Mouse (Mus musculus) brown adipose tissue, adult 24 weeks (tissue): ENCODE data around the gene Pam. TPM values are rescaled to one million over a fixed set of nuclear protein-coding genes. Genes with fewer than 3 reads are reported as not detected.

ENCODE experiments used
- H3K27ac ChIP-seq: fragments of 200-500 bp; replicated peaks from 2 replicates; pipeline ENCODE4 v1.5.1; 2012; ENCODE audit warnings: low read depth, mild to moderate bottlenecking, low read length
- H3K4me1 ChIP-seq: fragments of 200-500 bp; 2 replicates; pipeline ENCODE4 v1.6.1; 2012; ENCODE audit warnings: low read length, mixed read lengths; ENCODE audit not compliant: control insufficient read depth, insufficient read depth, insufficient read length
- H3K4me3 ChIP-seq: fragments of 200-500 bp; 2 replicates; pipeline ENCODE4 v1.5.1; 2012; ENCODE audit warnings: low read depth, mild to moderate bottlenecking, low read length, moderate library complexity; ENCODE audit not compliant: insufficient read depth
- polyA plus RNA-seq: library from polyadenylated mRNA; stranded (reverse); fragments of >200 nt; gene quantifications from 2 replicates; pipeline ENCODE4 v1.2.4, GENCODE M21; 2012; ENCODE audit not compliant: missing spikeins, insufficient read depth, insufficient read length

The Pam gene
- polyA plus RNA-seq, 1 experiment, result 18.2 TPM

DNA sequence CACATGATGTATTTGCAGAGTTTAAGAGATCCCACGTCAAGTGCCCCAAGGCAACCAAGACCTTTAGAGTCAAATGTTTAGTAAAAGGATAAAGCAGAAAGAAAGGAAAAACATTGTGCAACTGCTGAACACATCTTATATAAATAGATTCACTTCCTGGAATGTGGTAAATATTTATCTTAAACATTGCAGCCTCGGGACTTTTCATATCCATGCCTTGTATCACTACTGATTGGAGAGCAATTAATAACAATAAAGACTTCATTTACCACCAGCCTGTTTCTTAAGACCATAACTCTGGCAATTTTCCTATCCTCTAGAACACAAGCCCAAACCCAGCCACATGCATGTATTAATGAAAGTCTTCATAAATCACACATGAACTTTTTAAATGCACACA is 33.4 kb downstream of the Pam start:
- Histone ChIP-seq H3K4me1 (peaks cover 4% of the 10 kb centered on the region; the same call in 1 of the 2 replicates), H3K4me3 (no peak overlapping the region), H3K27ac (no peak overlapping the region)

DNA sequence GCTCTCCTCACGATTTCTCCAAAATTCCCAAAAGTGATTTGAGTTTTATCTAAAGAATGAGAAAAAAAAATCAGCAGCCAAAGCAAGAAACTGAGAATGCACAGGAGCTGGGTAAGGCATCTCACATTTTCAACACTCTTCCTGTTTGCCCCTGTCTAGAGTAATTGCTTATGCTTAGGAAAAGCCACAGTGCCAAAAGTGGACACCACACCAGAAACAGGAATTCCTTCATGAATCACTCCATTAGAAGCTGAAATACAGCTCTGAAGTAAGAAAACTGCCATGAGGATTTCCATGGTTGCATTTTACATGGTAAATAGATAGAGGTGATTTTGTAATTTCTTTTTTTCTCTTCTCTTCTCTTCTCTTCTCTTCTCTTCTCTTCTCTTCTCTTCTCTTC is 36.0 kb downstream of the Pam start:
- H3K4me3 ChIP-seq, result no peak overlapping the region
- H3K4me1 ChIP-seq, result peaks cover 4% of the 10 kb centered on the region; the same call in 1 of the 2 replicates
- H3K27ac ChIP-seq, result no peak overlapping the region

DNA sequence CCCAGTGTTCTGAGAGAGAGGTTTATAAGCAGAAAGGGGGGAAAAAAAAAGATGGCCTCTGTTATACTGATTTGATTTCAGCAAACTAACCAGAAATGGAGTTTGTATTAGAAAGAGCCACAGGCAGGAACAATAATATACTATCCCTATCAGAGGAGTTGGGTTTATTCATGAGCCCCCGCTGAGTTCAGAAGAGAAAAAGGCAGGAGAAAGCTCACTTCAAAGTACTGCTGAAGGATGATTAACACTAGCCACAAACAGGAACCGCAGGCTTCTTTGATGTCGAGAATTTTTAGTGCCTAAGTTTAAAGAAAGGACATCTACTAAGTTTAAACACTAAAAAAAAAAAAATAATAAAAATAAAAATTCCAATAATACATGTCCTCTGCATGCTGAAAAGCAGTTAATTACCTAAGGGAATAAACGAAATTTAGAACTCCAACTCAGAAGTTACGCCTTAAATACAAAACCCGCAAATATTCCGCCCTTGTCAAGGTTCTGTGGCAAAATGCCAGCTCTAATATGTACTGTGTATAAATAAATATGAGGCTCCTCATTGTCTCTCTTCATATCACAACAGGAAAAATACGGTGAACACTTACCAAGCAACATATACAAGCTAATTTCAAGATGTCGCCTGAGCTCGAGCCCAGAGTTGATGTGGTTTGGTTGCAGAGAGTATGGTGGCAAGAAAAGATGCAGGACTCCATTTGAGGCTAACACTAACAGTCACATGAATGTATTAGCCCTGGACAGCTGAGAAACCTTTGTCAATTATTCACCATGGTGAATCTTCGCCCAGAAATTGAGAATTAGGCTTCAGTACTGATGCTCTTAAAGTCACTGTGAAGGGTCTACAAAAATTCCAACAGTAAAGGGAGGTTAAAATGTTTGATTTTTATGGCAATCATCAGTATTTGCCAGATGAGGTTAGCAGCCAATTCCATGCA is 38.2 kb downstream of the Pam start:
- no peak overlapping the region for H3K4me3 ChIP-seq

DNA sequence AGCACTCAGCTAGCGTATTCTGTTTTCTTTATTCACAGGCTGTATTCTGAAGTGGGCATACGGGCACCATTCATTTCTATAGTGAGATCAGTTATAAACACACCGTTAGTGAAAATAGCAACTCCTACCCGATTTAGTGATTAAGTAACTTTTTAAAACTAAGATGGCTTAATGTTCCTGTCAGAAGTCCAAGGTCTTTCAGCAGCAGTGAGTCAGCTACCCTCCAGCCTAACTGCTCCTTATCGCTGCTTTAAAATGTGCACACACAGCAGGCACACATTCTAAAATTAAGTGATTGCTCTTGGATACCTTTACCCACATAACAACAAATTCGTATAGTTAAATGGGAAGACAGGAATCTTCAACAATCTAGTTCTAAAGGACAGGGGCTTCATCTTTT is 39.2 kb downstream of the Pam start:
- H3K4me1 ChIP-seq, result peaks cover 4% of the 10 kb centered on the region; the same call in 1 of the 2 replicates
- no peak overlapping the region for H3K4me3 ChIP-seq
- no peak overlapping the region for H3K27ac ChIP-seq

More for the DNA sequence above, 38.2 kb downstream of the Pam start:
- Histone ChIP-seq H3K27ac (no peak overlapping the region), H3K4me1 (peaks cover 4% of the 10 kb centered on the region; the same call in 1 of the 2 replicates)

- H3K4me1 ChIP-seq, result peaks cover 4% of the 10 kb centered on the region; the same call in 1 of the 2 replicates
- no peak overlapping the region for H3K27ac ChIP-seq
Observed at GRCm38 (mm10) chr1:98055591-98055990, 39.9 kb downstream of the Pam start.

DNA sequence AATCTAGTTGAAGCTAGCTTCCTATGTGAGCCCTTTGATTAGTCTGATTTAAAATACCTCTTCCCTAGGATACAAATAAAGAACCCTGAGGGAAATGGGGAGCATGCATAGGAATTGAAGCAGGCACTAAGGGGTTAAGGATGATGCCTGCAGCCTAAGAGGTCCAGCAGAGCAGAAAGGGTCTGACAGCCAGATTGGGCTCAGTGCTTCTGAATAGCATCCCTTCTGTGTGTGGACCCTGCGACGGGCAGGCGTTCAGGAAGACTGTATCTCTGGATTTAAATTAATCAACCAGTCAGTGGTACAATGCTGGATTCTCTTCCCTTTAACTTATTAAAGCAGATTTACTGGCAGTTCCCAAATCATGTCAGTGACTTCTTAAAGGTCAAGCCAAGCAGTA is 41.5 kb downstream of the Pam start:
- H3K27ac ChIP-seq, result no peak overlapping the region

More at GRCm38 (mm10) chr1:98055591-98055990, 39.9 kb downstream of the Pam start:
- H3K4me3 ChIP-seq, result no peak overlapping the region

DNA sequence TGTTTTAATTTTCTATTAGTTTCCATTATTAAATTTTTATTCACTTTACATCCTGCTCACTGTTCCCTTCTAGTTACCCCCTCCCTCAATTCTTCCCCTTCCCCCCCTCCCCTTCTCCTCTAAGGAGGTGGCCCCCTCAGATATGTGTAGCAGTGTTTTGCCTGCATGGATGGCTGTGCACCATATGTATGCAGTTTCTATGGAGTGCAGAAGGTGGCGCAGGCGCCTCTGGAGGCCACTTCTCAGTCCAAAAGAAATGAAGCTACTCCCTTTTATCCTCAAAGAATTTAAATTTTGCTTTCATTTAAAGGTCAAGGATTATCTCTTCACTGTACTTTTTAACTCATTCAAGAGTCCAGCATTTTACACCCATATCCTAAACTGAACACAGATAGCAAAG is 42.0 kb downstream of the Pam start:
- Histone ChIP-seq H3K27ac (no peak overlapping the region), H3K4me1 (peaks cover 2% of the 10 kb centered on the region; the same call in 1 of the 2 replicates), H3K4me3 (no peak overlapping the region)

More for the DNA sequence above, 41.5 kb downstream of the Pam start:
- no peak overlapping the region for H3K4me3 ChIP-seq
- peaks cover 2% of the 10 kb centered on the region; the same call in 1 of the 2 replicates for H3K4me1 ChIP-seq

DNA sequence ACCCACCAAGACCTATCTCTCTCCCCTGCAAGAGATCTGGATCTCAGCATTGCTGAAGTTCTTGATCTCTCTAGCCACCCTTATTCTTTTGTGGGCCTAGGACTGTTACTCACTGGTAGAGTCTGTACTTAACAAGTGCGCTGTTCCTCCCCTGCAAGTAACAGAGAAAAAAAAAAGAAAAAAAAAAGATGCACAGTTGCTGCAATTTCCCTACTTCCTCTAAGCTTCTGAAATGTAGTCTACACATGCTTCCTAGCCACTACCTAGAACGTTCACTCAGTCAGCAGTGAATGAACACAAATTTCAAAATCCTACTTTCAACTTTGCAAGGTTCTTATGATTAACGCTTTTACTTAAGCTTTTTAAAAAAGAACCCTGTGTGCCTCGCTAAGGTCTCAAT is 42.7 kb downstream of the Pam start:
- no peak overlapping the region for H3K27ac ChIP-seq
- H3K4me3 ChIP-seq, result no peak overlapping the region
- H3K4me1 ChIP-seq, result peaks cover 2% of the 10 kb centered on the region; the same call in 1 of the 2 replicates

GRCm38 (mm10) chr1:98051039-98051438 is 44.4 kb downstream of the Pam start:
- Histone ChIP-seq H3K4me3 (no peak overlapping the region), H3K4me1 (no peaks in the 10 kb centered on the region), H3K27ac (no peak overlapping the region)

GRCm38 (mm10) chr1:98049756-98050155 is 45.7 kb downstream of the Pam start:
- Histone ChIP-seq H3K27ac (no peak overlapping the region), H3K4me3 (no peak overlapping the region), H3K4me1 (no peaks in the 10 kb centered on the region)

DNA sequence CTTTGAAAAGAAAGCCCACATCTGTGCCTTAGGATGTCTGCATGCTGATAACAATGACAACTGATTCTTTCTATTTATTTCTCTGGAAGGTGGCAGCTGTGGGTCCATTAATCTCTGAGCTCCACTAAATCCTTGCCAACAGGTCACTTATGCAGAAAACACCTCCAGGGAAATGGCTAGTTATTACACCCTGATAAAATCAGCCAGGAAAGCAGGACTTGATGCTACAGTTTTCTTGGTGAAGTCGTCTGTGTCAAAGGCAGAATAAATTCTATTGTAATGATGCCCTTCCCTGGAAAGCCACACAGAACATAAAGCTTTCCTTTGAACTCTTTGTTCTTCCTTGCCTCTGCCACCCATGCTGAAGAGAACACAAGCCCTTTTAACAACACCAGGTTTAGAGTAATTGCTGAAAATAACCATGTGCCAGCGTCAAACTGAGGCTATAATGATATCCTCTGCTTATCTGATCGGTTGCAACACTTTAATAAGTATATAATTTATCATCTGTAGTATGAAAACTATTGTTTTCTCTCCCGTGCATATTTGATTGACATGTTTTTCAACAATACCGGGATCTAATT is 47.1 kb downstream of the Pam start:
- no peak overlapping the region for H3K4me3 ChIP-seq
- H3K27ac ChIP-seq, result no peak overlapping the region
- H3K4me1 ChIP-seq, result no peaks in the 10 kb centered on the region

GRCm38 (mm10) chr1:98047284-98048217 is 47.9 kb downstream of the Pam start:
- Histone ChIP-seq H3K4me1 (no peaks in the 10 kb centered on the region), H3K4me3 (no peak overlapping the region), H3K27ac (no peak overlapping the region)

DNA sequence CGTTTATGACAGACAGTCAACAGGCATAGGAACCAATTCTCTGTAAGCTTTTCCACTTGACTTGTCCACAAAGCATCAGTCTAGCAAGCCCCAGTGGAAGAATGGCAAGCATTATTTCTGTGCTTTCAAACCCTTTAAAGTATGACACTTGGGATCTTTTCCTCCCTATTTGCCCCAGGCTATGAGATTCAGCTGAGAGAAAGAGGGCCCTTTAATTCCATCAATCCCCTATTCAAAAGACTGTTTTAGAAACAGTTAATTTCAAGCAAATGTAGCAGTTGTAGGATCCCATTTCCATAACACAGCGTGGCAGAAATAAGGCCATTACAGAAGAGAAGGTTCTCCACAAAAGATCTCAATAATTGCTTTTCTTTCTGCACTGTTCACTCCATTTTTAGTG is 53.0 kb downstream of the Pam start:
- no peaks in the 10 kb centered on the region for H3K4me1 ChIP-seq
- H3K4me3 ChIP-seq, result no peak overlapping the region
- no peak overlapping the region for H3K27ac ChIP-seq

DNA sequence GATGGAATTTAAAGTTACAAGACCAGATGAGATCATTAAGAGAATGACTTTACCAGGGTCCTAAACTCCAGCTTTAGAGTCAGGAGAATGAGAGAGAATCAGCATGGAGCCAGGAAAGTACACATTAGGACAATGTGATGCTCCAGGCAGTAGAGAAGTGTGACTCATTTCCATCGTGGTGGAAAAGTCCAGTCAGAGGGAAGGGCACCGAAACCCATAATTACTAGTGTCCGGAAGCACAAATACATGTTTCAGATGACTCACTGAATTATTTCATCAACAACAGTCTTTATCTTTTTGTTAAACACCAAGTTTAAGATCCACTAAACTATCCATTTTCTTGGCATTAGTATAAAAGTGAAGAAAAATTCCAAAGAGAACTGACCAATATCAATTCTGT is 57.2 kb downstream of the Pam start:
- H3K27ac ChIP-seq, result no peak overlapping the region; the same call in 1 of the 2 replicates
- no peaks in the 10 kb centered on the region for H3K4me1 ChIP-seq
- H3K4me3 ChIP-seq, result no peak overlapping the region

DNA sequence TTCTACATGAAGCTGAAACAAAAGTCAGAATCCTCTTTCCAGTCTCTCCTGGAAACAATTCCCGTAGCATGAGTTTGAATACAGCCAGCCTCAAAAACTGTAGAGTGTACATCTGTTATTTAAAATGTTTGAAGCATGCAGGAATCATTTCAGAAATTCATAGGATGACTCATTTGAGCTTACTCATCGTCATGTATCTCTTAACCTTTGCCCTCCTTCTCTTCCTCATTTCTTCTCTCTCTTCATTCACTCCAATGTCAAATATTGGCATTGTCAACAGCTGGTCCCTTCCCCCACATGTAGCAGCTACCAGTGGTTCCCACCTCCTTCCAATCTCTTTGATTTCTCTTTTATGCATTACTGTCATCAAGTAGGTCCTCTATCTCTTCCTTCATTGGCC is 59.7 kb downstream of the Pam start:
- no peak overlapping the region for H3K27ac ChIP-seq
- H3K4me1 ChIP-seq, result no peaks in the 10 kb centered on the region
- H3K4me3 ChIP-seq, result no peak overlapping the region
